11 mouse cellular contexts compared by ENCODE assay signal in the genomic region with DNA sequence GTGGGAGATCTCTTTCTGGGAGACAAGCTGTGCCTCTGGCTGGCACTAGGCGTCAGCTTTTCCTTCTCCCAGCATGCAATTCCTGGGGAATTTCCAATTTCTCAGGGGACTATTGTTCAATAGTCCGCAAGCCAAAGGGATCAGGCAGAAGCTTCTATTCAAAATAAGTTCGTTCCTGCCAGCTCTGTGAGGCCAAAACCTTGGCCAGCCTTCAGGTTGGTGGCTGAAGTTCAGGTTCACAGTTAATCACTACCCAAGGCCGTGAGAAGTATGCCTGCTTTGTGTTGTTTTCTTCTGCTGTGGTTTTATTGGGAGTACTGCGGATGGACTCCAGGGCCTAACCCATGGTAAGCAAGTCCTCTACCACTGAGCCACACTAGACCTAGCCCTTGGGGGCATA. TPM values are rescaled to one million over a fixed set of nuclear protein-coding genes. Genes with fewer than 3 reads are reported as not detected.
A peak's percentile ranks its signal among the peaks of the same experiment; 100 is the strongest.
DNase-seq lines count a peak whose midpoint lies in the region; ATAC-seq and TF ChIP-seq lines count a peak whose summit lies in the region.
"Had no signal": no experiment of that assay in that cellular context is flagged by ENCODE, and none has a peak within 500 bp of the region (broad histone marks: within the 10 kb centered on the region; RNA-seq: fewer than 3 reads in every experiment).

No protein-coding gene starts in this region.

- 89% methylated on average over 5 of the region's 5 CpGs for WGBS in hindbrain, embryonic 10.5 days
- WGBS in hindbrain, embryonic 12.5 days = 86% methylated on average over 5 of the region's 5 CpGs

- no peaks in the 10 kb centered on the region for H3K4me1 ChIP-seq in hindbrain, embryonic 10.5 days (replicated peaks)
- no peaks in the 10 kb centered on the region for H3K4me1 ChIP-seq in hindbrain, embryonic 12.5 days

- TF ChIP-seq CTCF in layer of hippocampus, adult 2 months (conservative IDR thresholded peaks at IDR 0.05) = peak; percentile 72

- no peak overlapping the region for H3K4me2 ChIP-seq in hindbrain, embryonic 12.5 days (replicated peaks)

- peaks cover 100% of the 10 kb centered on the region for H3K36me3 ChIP-seq in hindbrain, embryonic 10.5 days
- peaks cover 99% of the 10 kb centered on the region for H3K36me3 ChIP-seq in hindbrain, embryonic 12.5 days

- peaks cover 8% of the 10 kb centered on the region; the same call in 1 of the 2 replicates for H3K9me3 ChIP-seq in hindbrain, embryonic 10.5 days
- no peaks in the 10 kb centered on the region; the same call in 1 of the 2 replicates for H3K9me3 ChIP-seq in hindbrain, embryonic 12.5 days (replicated peaks)

- no peaks in the 10 kb centered on the region for H3K27me3 ChIP-seq in hindbrain, embryonic 10.5 days (ENCODE audit: insufficient read depth, poor library complexity, severe bottlenecking)
- H3K27me3 ChIP-seq in hindbrain, embryonic 12.5 days = no peaks in the 10 kb centered on the region

- peak overlapping the region; percentile 23; the same call in 1 of the 2 replicates for H3K27ac ChIP-seq in hindbrain, embryonic 10.5 days
- no peak overlapping the region for H3K27ac ChIP-seq in hindbrain, embryonic 12.5 days
- H3K27ac ChIP-seq in layer of hippocampus, adult 2 months = peak overlapping the region; percentile 69
- H3K27ac ChIP-seq: liver, embryonic 14.5 days had no signal

- DNase-seq in hindbrain, embryonic 10.5 days (ENCODE audit: low spot score) = no peak
- peak; percentile 85 for DNase-seq in Muller cell, postnatal 12 days (ENCODE audit: inconsistent ontology term)
- peak; percentile 54 for DNase-seq in brain, embryonic 18.5 days (ENCODE audit: low read depth, low spot score)
- DNase-seq in layer of hippocampus, adult 2 months (ENCODE audit: low spot score in 2 of 2) = peak; percentile 53 to 84
- DNase-seq in urinary bladder, postnatal 10 days (ENCODE audit: low spot score) = no peak
- DNase-seq in spleen, adult 18-20 months = no peak
- DNase-seq: heart, postnatal 36 days had no signal

- no peak for ATAC-seq in hindbrain, embryonic 12.5 days (ENCODE audit: low FRiP score)

- no peak overlapping the region for H3K4me3 ChIP-seq in hindbrain, embryonic 10.5 days
- no peak overlapping the region for H3K4me3 ChIP-seq in hindbrain, embryonic 12.5 days
- H3K4me3 ChIP-seq in layer of hippocampus, adult 2 months = no peak overlapping the region
- H3K4me3 ChIP-seq: erythroblast, embryonic 14.5 days; myocyte had no signal

- no peak overlapping the region for H3K9ac ChIP-seq in hindbrain, embryonic 12.5 days
- H3K9ac ChIP-seq: liver, embryonic 14.5 days had no signal

RNA-seq across cellular contexts. Expression of a gene that starts 29.8 kb away (rescaled TPM):
- 6.7 and 8.1 TPM in 2 replicates for polyA plus RNA-seq in hindbrain, embryonic 10.5 days (2016; fragmentation: Nextera tagmentation; extraction: Ambion mirVana)
- polyA plus RNA-seq in hindbrain, embryonic 12.5 days (2016; fragmentation: Nextera tagmentation; extraction: Ambion mirVana) = 13.1 and 16.6 TPM in 2 replicates
- total RNA-seq in layer of hippocampus, adult 2 months (2021) = 10 to 100 TPM; 25.0 to 25.6 TPM

RNA-seq across cellular contexts. Expression of a gene that starts 30.4 kb away (rescaled TPM):
- polyA plus RNA-seq in hindbrain, embryonic 10.5 days (2016; fragmentation: Nextera tagmentation; extraction: Ambion mirVana) = 180 and 207 TPM in 2 replicates
- polyA plus RNA-seq in hindbrain, embryonic 12.5 days (2016; fragmentation: Nextera tagmentation; extraction: Ambion mirVana) = 173 and 177 TPM in 2 replicates
- total RNA-seq in layer of hippocampus, adult 2 months (2021) = 100 to 1,000 TPM; 147 to 152 TPM

Comparison
In these comparisons a context has a peak if more than half of its experiments do, and no peak if none do; other contexts are left out.
1. DNase-seq: peak in Muller cell, postnatal 12 days (single experiment), brain, embryonic 18.5 days (single experiment) and layer of hippocampus, adult 2 months (2 of 2); none in hindbrain, embryonic 10.5 days (single experiment), urinary bladder, postnatal 10 days (single experiment) and spleen, adult 18-20 months (0 of 2).